Mouse (Mus musculus) embryonic fibroblast, embryonic 13.5 days (primary cell): Measurements from ENCODE around the gene Ncbp2.

ENCODE experiments used
- CTCF ChIP-seq: IDR thresholded peaks from 2 replicates; pipeline ENCODE4 v1.5.1; 2011; ENCODE audit warnings: mild to moderate bottlenecking, control low read depth, low read length, moderate library complexity, borderline replicate concordance; ENCODE audit not compliant: insufficient read depth
- POLR2A ChIP-seq: IDR thresholded peaks from 2 replicates; pipeline ENCODE4 v1.6.1; 2011; ENCODE audit warnings: low read depth, mild to moderate bottlenecking, control low read depth, low read length, moderate library complexity

DNA sequence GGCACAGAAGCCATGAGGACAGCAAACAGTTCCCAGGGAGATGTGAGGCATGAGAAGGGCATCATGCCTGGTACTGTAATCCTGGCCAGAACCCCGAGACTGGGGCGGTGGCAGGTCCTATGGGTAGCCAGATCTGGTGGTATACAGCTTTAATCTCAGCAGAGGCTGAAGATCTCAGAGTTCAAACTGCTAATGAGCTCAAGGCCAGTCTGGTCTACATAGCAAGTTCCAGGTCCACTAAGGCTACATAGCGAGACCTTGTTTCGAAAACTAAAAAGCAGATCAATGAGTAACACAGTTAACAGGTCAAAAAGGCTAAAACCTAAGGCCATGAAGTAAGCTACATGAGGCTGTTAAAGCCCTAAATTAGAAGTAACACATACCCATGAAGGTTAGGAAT is 44.9 kb downstream of the Ncbp2 start:
- TF ChIP-seq CTCF (no peak), POLR2A (no peak)
